Mouse (Mus musculus): ENCODE results near the gene Pomgnt1.

GRCm38 (mm10) chr4:116143317-116143811 lies 19.7 kb downstream of the Pomgnt1 start:
- TF ChIP-seq GATA1 (IDR thresholded peaks at IDR 0.05; ENCODE audit: borderline replicate concordance, low read length) (no peak), POLR2AphosphoS5 (IDR thresholded peaks at IDR 0.05; ENCODE audit: insufficient replicate concordance, low read depth, low read length) (no peak)

Data from G1E (cell line).